ENCODE assay signal across 22 mouse cellular contexts in genomic region chr12:89896901-89897300, GRCm38 (mm10).
A peak's percentile ranks its signal among the peaks of the same experiment; 100 is the strongest.
DNase-seq lines count a peak whose midpoint lies in the region; ATAC-seq lines count a peak whose summit lies in the region.
"Had no signal": no experiment of that assay in that cellular context is flagged by ENCODE, and none has a peak within 500 bp of the region (broad histone marks: within the 10 kb centered on the region; RNA-seq: fewer than 3 reads in every experiment).

No protein-coding gene starts in this region.

- 41% methylated on average over 2 of the region's 2 CpGs for WGBS in midbrain, embryonic 10.5 days
- 46% methylated on average over 2 of the region's 2 CpGs for WGBS in midbrain, embryonic 13.5 days

- peak; percentile 46 to 53 for DNase-seq in cerebellum, adult 18-20 months
- no peak for DNase-seq in cerebellum, adult 8-10 months
- peak; percentile 16 for DNase-seq in midbrain, embryonic 10.5 days (ENCODE audit: low spot score)
- DNase-seq in cerebellum, adult 9-11 months, result peak; percentile 53
- peak; percentile 17 for DNase-seq in mesoderm, embryonic 11.5 days (ENCODE audit: low read depth, low spot score)
- DNase-seq: adrenal gland, postnatal 14 days; gastrocnemius, postnatal 36 days; heart, adult 11 months; heart, postnatal 4 days; kidney, adult 9 months had no signal

- H3K4me1 ChIP-seq in midbrain, embryonic 10.5 days, result 0 out of 2 replicates have a peak, but pooled peaks cover 3% of the 10 kb centered on the region
- H3K4me1 ChIP-seq in midbrain, embryonic 13.5 days (replicated peaks), result no peaks in the 10 kb centered on the region
- H3K4me1 ChIP-seq: embryonic facial prominence, embryonic 15.5 days; forebrain, embryonic 15.5 days; heart, embryonic 13.5 days; hindbrain, embryonic 15.5 days had no signal

- H3K4me2 ChIP-seq in midbrain, embryonic 13.5 days (replicated peaks), result no peak overlapping the region
- H3K4me2 ChIP-seq: embryonic facial prominence, embryonic 15.5 days; forebrain, embryonic 15.5 days; heart, embryonic 13.5 days; hindbrain, embryonic 15.5 days had no signal

- no peak overlapping the region for H3K9ac ChIP-seq in midbrain, embryonic 13.5 days (replicated peaks)
- H3K9ac ChIP-seq: embryonic facial prominence, embryonic 15.5 days; forebrain, embryonic 15.5 days; heart, embryonic 13.5 days; hindbrain, embryonic 15.5 days had no signal

- H3K9me3 ChIP-seq in midbrain, embryonic 10.5 days (replicated peaks), result no peaks in the 10 kb centered on the region
- no peaks in the 10 kb centered on the region for H3K9me3 ChIP-seq in midbrain, embryonic 13.5 days
- H3K9me3 ChIP-seq: embryonic facial prominence, embryonic 15.5 days; forebrain, embryonic 15.5 days; heart, embryonic 13.5 days; hindbrain, embryonic 15.5 days had no signal

- ATAC-seq in midbrain, embryonic 13.5 days, result no peak
- ATAC-seq in erythroid progenitor cell, adult 5-6 weeks (replicated peaks; ENCODE audit: low FRiP score, poor library complexity, severe bottlenecking), result no peak
- ATAC-seq: activated CD4-positive, CD25-positive, alpha-beta regulatory T cell, adult 4 months; forebrain, embryonic 15.5 days; inflammation-experienced regulatory T-cells, adult 6 months; intestine, postnatal 0 days; Patski had no signal

- no peak overlapping the region for H3K27ac ChIP-seq in midbrain, embryonic 10.5 days (replicated peaks)
- no peak overlapping the region for H3K27ac ChIP-seq in midbrain, embryonic 13.5 days
- H3K27ac ChIP-seq: embryonic facial prominence, embryonic 15.5 days; forebrain, embryonic 15.5 days; heart, embryonic 13.5 days; hindbrain, embryonic 15.5 days had no signal

- H3K36me3 ChIP-seq in midbrain, embryonic 10.5 days, result no peaks in the 10 kb centered on the region
- no peaks in the 10 kb centered on the region for H3K36me3 ChIP-seq in midbrain, embryonic 13.5 days
- H3K36me3 ChIP-seq: embryonic facial prominence, embryonic 15.5 days; forebrain, embryonic 15.5 days; heart, embryonic 13.5 days; hindbrain, embryonic 15.5 days had no signal

- H3K27me3 ChIP-seq in midbrain, embryonic 10.5 days (ENCODE audit: low read depth, poor library complexity, severe bottlenecking), result no peaks in the 10 kb centered on the region
- no peaks in the 10 kb centered on the region for H3K27me3 ChIP-seq in midbrain, embryonic 13.5 days
- H3K27me3 ChIP-seq: CH12.LX; embryonic facial prominence, embryonic 15.5 days; forebrain, embryonic 15.5 days; heart, embryonic 13.5 days; hindbrain, embryonic 15.5 days; Patski had no signal

- no peak overlapping the region for H3K4me3 ChIP-seq in midbrain, embryonic 10.5 days
- H3K4me3 ChIP-seq in midbrain, embryonic 13.5 days (replicated peaks), result no peak overlapping the region
- H3K4me3 ChIP-seq: embryonic facial prominence, embryonic 15.5 days; erythroblast, embryonic 14.5 days; forebrain, embryonic 15.5 days; heart, embryonic 13.5 days; hindbrain, embryonic 15.5 days had no signal
